Mouse (Mus musculus): ENCODE data around the gene Gfm1.
A peak's percentile ranks its signal among the peaks of the same experiment; 100 is the strongest.

The Gfm1 gene

DNA sequence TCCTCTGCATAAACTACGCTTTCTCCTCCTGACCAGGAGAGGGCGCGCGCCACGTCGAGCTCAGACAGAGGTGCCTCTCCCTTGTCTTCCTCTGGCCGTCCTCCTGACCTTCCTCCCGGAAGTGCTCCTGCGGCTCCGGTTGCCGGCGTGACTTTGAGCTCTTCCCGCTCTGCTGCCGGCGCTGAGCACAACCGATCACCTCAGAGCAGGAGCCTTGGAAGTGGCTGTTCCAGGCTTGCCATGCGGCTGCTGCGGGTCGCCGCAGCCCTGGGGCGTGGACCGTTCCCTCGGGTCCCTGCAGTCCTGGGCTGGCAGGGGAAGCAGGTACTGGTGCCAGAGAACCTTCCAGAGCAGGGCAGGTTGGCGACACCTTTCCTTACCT, at the start of gene Gfm1:
TSS of gene Gfm1 (plus strand) at position 98 of the 382 bp plus-strand sequence.
- peak; percentile 87 for DNase-seq

DNA sequence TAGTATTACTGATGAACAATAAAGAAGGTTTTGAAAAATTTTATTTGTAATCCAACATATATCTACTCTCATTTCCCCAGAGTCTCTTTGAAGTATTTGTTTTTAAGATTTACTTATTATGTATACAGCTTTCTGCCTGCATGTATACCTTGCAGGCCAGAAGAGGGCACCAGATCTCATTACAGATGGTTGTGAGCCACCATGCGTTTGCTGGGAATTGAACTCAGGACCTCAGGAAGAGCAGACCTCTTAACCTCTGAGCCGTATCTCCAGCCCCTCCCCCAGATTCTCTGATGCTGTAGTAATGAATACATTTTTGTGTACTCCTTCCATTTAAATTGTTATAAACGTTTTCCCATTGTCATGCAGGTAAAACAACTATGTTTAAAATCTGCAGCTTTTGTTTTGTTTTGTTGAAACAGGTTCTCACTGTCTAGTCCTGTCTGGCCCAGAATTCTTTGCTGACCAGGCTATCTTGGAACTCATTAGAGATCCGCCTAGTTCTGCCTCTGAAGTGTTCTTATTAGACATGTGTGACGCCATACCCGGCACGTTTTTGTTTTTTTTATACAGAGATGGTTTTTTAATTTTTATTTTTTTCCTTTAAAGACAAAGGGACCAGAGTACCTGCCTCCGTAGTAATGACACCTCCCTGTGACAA, 428 bp upstream of the Gfm1 start:
- DNase-seq, result peak; percentile 10 to 22

DNA sequence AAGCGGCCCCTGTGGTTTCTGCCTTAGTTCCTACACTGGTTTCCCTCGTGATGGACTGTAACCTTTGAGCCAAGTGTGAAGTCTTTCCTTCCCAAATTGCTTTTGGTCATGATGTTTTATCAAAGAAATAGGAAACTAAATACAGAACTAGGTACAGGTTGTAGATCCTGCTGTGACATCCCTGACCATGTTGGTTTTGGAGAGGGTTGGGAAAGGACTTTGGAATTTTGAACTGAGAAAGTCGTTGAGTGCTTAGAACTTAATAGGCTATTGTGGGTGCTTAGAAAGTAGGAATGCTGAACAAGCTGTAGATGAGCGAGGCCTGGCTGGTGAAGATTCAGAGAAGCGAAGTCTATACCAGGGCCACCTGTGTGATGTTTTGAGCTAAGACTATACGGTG, 4.1 kb downstream of the Gfm1 start:
- no peak for DNase-seq

DNA sequence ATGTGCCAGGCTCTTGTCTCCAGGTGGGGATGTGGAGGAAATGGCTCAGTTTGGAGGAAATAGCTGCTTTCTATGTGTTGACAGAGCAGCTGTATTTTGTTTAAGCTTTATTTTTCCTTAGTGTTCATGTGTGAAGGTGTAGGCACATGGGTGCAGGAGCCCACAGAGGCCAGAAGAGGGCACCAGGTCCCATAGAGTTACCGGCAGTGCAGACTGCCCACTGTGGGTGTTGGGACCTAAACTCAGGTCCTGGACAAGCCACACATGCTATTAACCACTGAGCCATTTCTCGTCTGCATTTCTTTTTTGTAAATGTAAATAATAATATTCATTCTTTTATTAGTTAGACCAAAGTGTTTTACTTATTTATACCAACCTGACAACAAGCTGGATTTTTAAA, 17.2 kb downstream of the Gfm1 start:
- peak; percentile 11 to 19 for DNase-seq

DNA sequence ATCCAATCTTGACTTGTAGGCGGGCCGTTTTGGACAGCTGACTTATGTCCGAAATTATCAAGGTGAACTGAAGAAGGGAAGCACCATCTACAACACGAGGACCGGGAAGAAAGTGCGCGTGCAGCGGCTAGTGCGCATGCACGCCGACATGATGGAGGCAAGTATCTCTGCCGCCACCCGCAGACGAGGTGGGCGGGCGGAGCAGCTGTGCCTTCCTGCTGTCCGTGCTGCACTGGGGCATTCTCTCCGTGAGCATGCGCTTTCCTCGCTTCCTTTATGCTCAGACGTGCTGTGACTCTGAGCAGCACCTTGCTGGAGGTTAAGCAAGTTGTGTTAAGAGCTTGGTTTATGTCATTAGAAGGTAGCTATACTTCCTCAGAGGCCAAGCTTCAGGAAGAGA, 19.8 kb downstream of the Gfm1 start:
- DNase-seq, result no peak

DNA sequence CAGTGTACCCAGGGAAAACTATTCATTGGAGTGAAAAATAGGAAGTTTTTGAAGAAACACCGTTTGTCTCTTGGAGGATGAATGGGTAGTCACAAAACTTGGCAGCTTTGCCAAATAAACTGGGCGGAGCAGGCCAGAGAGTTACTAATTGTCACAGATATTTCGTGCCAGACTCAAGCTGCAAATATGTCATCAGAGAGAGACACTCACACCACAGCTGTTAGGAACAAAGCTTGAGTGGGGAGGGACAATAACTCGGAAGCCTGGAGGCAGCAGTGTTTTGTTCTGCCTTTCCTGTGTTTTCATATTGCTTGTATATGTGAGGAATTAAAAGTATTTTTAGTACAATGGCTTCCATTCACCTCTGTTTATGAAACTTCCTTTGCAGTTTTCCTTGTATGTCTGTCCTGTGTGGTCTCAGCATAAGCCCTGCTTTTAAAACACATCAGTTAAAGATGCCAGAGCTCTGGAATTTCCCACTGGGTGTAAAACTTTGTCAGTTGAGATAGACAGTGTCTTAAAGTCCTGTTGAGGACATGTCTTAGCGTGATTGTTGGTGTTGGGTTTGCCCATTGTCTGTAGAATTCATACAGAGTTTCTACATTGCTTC, 20.8 kb downstream of the Gfm1 start:
- no peak for DNase-seq

DNA sequence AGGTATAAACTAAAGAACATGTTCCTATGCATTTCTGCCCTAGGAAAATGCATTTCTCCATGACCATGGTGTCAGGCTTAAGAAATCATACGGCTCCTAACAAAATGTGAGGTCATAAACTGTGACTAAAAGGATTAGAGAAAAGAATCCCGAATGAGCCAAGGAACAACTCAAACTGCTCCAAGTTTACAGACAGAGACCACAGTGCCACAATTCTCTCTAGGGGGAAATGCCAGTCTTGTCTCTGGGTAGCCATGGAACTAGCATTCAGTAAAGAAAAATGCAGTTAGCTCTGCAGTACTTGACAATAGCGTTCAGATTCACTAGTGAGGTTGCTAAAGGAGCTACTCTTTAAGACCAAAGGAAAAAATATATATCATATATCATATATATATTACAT, 30.0 kb downstream of the Gfm1 start:
- no peak for DNase-seq

DNA sequence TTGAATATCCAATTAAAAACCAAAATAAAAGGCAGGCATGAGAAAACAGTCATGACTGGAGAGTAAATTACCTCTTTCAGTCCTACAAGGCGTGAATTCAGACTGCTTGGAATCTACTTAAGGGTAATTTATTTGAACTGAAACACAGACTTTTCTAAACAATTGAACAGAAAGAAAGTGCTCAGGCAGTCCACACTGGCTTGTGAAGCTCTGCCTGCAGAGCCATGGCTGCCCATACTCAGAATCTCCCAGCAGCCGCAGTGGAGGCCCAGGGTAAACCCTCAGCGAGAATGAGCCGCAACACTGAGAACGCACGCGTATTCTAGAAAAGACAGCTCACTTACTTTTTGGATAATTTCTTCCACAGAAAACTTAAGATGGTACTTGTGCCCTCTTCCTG, 32.1 kb downstream of the Gfm1 start:
- DNase-seq, result no peak

DNA sequence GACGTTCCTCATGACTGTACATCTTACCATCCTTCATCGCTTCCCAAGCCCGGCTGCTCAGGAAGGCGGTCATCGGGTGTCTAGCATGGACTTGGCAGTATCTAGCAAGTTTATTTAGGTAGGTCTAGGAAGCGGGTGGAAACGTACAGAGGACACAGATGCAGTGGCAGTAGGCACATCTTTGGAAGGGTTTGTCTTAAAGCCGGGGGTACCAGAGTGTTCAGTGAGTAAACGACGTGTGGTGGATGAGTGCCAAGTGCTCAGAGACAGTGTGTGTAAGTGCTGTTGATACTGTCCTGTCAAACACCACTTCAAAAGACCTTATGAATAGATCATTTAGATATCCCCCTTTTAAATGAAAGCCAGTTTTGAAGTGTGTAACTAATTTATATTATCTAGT, 32.7 kb downstream of the Gfm1 start:
- no peak for DNase-seq

DNA sequence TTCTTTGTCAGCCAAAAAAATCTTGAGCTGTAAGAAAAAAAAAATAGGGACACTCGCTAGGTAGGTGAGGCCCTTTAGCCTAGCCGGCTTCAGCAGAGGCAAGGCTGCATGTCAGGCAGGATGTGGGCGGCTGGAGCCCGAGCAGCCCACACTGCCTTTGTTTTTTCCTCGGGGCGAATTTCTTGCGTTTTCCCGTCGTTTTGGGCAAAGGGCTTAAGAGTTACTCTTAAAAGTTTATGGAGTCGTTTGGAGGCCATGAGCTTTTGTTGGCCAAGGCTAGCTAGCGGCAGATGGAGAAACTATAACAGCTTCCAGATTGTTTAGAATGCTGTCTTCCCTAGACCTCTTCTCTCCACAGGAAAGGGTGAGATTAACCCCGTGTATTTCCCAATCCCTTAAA, 33.1 kb downstream of the Gfm1 start:
- DNase-seq, result no peak

DNA sequence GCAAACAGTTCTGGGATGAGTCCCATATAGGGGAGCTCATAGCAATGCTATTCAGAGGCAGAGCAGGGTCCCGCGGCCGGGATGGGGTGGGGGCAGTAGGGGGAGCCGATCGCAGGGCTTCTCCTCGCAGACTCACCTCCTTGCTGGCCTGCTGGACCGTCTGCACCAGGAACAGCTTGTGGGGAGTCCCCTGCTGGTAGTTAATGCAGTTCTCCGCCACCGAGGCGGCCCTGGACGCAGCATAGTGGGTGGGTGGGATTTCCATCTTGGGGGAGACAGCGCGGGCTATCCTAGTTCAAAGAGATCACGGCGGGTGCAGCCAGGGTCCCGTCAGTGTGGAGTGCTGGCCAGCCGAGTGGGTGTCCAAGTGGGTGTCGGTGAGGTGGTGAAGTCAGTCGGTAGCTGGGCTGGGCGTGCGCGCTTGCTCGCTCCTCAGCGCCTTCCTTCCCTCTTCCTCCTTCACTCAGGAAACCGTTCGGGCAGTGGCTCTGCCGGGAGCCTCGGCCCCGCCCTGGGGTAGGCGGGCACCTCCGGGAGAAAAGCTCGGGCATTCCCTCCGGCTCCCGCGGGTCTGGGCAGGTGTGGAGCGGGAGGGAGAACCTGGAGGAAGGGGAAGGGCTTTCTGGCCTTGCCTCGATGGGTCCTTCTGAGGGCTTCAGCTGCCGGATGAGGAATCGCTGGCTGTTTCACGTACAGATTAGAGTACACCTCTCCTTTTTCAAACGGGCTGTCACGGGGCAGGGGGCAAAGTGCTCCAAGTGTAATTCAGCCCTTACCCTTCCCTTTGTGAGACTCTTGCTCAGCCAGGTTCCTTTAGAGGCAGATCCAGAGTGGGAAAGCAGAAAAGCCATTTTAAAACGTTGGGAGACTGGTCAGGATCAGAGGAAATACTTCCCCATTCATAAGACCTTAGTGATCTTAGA, 33.8 kb downstream of the Gfm1 start, which contains the start of gene Lxn:
TSS of gene Lxn (minus strand) at position 477 of the 923 bp plus-strand sequence.
- peak; percentile 25 to 32 for DNase-seq

DNA sequence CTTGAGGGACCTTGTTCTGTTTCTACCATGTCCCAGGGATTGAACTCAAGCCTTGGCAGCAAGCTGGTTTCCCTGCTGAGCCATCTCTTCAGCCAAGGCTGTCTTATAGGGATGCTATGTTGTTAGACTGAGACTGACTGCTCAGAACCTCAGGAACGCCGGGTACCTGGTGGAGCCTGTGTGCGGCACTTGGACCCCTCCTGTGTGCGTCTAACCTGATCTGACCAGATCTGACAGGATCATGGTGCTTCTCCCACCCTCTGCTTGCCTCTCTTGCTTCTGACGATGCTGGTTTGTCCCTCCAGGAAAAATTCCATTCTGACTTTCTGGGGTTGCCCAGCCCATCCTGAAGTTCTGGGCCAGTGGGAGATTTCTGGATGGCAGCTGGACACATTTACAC, 36.7 kb downstream of the Gfm1 start:
- DNase-seq, result no peak

DNA sequence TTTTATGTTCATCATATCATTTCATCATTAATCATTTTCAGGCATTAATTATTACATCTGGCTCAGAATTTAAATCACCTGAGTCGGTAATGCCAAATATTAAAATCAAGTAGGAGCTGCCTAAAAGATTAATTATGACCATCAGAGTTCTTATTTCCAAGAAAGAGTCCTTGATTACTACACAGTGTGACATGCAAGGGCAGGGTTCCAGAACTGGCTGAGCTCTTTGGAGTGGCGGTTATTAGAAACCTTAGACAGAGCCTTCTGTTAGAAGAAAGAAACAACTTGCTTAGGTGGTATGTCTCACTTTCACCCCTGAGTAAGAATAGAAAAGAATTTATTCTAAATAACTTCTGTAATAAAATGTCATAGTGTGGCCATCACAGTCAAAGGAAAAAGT, 37.4 kb downstream of the Gfm1 start:
- DNase-seq, result no peak

DNA sequence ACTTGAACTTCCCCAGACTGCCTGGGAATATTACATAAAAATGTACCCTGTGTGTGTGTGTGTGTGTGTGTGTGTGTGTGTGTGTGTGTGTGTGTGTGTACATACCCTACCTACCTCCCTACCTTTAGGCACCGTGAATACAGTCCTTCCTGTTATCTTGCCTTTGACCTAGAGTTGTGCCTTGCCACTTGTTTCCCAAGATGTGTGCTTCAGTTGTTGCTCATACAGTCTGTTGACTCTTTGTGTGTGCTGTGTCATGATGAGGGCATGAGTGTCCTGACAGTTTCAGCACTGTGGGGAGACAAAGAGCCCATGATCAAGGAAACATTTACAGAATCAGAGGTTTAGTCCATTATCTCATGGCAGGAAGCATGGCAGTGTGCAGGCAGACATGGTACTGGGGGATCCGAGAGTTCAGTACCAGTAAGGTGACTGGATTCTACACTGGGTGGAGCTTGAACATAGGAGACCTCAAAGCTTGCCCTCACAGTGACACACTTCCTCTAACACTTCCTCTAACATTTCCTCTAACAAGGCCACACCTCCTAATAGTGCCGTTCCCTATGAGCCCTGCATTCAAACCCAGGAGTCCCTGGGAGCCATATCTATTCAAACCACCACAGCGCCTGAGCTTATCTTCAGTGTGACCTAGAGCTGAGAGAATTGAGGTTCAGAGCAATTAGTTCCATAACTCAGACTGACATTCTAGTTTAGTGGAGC, 41.7 kb downstream of the Gfm1 start:
- DNase-seq, result no peak

DNA sequence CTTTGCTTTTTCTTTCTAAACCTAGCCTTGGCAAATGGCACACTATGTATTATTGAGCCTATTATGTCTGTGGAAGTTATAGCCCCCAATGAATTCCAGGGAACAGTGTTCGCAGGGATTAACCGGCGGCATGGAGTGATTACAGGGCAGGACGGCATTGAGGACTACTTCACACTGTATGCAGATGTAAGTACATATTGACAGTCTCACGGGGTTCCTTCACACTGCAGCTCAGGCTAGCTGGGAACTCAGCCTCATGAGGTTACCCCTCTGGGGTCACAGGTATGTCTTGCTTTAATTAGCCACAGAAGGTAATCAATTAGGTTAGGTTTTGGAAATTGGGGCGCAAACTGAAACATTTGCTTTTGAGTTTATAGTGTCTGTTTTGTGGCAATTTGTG, 43.5 kb downstream of the Gfm1 start:
- DNase-seq, result no peak

DNA sequence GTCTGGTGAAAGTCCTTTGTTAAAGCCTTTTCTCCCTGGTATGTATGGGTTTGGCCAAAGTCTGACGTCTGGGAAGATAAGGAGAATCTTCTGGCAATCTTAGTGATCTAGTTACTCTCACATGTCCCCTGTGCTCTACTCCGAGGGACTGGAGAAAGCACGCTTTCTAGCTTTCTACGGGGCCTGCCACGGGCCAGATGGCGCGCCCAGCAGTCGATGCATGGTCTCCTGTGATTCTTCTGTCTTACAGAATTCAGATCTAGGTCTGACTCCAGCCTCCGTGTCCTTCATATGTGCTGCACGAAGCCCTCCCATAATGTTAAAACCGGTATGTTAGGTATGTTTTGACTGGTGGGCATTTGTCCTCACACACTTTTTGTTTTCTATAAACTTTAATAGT, 49.9 kb downstream of the Gfm1 start:
- no peak for DNase-seq

DNA sequence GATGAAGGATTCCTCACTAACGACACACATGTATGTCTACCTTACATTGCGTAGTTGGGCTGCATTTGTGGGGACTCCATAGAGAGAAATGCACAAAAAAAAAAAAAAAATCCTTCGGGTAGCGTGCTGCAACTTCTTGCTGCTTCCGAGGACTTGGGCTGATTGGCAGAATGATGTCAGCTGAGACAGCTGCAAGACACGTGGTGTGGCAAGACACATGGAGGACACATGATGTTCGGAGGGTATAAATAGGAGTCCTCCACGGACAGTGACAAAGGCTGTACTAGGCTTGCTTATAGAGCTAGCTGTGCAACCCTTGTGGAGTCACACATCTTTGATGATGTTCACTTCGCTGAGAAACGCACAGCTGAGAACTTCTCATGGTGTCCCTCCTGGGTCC, 52.5 kb downstream of the Gfm1 start:
- DNase-seq, result no peak

DNA sequence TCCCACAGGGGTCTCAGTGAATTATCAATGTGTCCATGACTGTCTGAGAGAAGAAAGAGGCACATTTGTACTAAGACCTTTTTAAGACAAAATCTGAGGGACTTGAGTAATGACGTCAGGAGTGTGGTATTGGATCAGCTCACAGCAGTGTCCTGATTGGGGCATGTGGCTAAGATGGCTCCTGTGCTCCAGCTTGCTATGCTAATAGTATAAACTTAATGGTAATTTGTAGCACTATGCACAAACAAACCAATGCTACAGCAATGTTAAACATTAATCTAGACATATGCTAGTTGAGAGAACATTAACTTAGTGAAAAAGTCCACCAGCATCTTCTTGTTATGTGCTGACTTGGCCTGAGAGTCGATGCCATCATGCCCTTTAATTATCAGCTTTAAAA, 55.3 kb downstream of the Gfm1 start:
- no peak for DNase-seq

DNA sequence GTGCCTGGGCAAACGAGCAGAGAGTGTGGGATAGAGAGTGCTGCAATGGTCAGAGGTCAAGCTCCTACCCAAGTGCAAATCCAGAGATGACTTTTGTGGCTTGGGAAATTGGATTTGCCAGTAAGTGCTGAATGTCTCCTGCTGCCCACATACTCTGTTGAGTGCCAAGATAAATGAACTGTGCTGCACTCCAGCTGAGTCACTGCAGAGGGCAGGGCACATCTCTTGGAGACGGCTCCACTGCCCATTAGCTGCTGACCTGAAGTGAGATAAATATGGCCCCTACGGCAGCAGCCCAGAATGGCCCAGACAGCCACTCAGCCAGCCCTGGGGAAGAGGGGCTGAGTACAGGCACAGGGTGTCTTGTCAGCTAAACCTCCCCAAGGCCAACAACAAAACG, 60.3 kb downstream of the Gfm1 start:
- no peak for DNase-seq

DNA sequence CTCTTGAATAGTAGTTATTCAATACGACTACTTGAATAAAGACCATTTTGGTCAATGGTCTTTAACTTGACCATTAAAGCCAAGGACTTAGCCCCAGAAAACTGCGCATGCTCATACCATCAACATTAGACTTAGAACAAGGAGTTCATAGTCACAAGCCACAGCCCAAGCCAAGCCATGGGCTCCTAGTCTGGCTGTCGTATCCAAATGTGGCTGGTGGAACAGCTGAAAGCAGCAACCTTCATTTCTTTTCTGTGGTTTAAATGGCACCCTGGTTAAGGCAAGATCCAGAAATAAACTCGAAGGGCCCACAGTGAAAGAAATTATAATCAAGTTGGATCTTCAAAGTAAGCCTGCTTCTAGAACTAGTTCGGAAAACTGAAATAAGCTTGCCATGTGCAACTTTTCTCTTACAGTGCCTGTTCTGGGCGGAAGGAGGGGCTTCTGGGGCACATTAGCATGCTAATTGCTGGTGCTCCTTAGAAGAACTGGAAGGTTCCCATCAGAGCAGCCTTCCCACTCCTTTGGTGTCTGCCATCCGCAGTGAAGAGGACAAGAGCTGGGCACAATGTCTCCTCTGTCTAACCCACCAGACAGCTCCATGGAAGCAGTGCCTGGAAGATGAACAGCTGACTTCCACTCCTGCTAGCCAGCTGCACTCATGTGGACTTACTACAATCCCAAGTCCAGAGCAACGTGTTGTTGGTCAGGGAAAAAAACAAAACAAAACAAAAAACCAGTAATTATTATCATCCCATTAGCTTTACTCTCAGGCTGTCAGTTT, 62.4 kb downstream of the Gfm1 start:
- no peak for DNase-seq

DNA sequence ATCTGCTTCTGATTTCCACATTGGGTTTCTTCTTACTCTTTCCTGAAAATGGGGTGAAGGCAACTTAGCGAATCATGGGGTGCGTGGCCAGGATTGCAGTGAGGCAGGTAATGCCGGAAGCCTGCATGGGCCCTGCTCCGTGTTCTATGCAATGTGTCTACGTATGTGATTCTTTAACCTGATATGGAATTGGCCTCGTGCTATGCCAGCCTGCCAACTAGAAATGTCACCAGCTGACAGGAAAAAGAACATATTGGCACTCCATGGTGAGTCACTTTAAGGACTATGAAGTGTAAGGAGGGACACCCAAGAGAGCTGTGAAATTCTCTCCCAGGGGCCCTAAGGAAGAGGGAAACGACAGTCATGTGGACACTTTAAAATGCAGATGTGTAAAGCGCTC, 63.2 kb downstream of the Gfm1 start:
- DNase-seq, result no peak

DNA sequence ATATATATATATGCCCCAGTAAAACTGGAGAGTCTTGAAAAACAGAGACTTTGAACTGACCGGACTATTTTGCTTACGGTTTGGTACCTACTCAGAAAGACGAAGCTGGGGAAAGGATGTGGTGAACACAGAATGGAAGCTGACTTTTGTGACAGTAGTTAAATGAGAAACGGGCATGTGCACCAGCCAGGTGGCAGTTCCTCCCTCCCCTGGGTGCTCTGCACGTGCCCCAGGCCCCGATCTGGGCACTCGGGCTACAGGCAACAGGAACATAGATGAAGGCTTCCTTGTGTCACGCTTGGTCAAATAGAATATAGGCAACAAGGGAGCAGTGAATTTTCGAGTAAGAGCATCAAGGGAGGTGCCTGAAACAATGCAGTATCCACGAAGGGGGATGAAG, 66.4 kb downstream of the Gfm1 start:
- DNase-seq, result peak; percentile 26 to 38
